Mouse (Mus musculus) adrenal gland, postnatal 36 days (tissue): ENCODE measurements around the gene Acaca. TPM values are rescaled to one million over a fixed set of nuclear protein-coding genes. Genes with fewer than 3 reads are reported as not detected.
"Not testable (repeated sequence)": the region's sequence is repeated elsewhere in the genome, so short reads cannot be mapped to it uniquely, and the experiment has no call there.

Experiments
- DNase-seq, 2 experiments: peaks; one replicate each; pipeline ENCODE4 v3.0.0; 2021; ENCODE audit warnings: mixed read lengths in 1 of 2
- total RNA-seq, 2 experiments: library from RNA; stranded (reverse); gene quantifications; 2 replicates each; pipeline ENCODE4 v1.2.3; 2021

Gene Acaca
- total RNA-seq, 2 experiments from 2014 or later: 441 to 587 TPM

GRCm38 (mm10) chr11:84332860-84333259 is 203.4 kb downstream of the Acaca start:
- no peak for DNase-seq

DNA sequence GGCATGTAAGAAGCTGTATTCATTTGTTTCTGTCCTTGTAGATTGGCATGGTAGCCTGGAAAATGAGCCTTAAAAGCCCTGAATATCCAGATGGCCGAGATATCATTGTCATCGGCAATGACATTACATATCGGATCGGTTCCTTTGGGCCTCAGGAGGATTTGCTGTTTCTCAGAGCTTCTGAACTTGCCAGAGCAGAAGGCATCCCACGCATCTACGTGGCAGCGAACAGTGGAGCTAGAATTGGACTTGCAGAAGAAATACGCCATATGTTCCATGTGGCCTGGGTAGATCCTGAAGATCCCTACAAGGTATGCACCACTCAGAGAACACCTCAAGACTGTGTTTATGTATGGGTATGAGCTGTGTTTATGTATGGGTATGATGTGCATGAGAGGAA is 208.8 kb downstream of the Acaca start:
- DNase-seq: not testable (repeated sequence)

DNA sequence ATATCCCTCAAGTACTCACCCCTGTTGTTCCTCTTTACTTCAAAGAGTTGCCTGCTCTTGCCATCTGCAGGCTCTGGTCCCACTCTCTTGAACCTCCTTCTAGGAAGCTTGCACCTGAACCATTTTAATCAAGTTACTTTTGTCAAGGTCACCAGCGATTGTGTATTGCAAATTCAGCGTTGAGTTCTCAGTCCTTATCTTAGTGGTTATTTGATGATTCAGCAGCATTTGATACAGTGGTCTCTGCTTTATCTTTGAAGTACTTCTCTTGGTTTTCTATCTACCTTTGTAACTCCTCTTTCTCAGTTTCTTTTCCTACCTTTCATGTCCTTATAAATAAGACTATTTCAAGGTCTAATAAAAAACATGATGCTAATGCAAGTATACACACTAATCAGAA is 211.2 kb downstream of the Acaca start:
- DNase-seq: no peak

- DNase-seq: no peak
Observed at GRCm38 (mm10) chr11:84344522-84345236, 215.2 kb downstream of the Acaca start.

DNA sequence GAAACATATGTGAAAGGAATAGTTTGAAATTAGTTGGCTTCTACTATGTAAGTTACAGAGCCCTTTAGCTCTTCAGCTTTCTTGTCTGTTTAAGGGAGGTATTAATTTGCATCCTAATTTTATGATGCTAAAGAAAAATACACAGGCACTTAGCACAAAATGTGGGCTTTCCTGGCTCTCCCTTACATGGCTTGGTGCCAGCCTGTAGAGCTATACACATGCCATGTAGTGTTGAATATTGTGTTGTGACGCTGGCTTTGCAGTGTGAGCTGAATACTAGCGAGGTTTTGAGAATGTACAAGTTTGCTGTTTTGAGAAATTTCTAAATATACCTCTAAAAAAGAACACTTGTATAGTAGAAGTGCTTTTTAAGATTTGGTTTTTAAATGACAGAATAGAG is 218.3 kb downstream of the Acaca start:
- no peak for DNase-seq

- DNase-seq: no peak
Observed at GRCm38 (mm10) chr11:84348843-84349825, 219.7 kb downstream of the Acaca start.

- no peak for DNase-seq
Observed at GRCm38 (mm10) chr11:84351150-84351549, 221.7 kb downstream of the Acaca start.

DNA sequence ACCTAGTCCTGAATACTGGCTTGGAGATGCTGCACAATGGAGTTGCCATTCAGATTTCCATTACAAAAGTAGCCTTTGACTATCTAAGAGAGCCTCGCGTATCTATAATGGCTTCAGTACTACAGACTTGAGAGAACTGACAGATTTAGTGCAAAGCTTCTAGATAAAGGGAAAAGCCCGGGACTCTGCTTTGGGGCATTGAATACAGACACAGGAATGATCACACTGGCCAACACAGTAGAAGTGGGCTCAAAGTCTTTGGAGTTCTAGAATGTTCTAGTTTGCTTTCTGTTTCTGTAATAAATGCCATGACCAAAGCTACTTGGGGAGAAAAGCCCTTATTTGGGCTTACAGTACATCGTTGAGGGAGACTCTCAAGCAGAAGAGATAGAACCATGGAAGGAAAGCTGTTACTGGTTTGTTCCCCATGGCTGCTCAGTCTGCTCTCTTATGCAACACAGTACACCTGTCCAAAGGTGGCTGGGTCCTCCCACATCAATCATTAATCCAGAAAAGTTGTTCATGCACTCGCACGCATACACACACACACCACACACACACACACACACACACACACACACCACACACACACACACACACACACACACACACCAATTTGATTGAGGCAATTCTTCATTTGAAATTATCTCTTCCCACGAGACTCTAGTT is 223.7 kb downstream of the Acaca start:
- DNase-seq: no peak

- no peak for DNase-seq
Observed at GRCm38 (mm10) chr11:84357304-84357703, 227.8 kb downstream of the Acaca start.

- DNase-seq: peak; percentile 6 to 29
Observed at GRCm38 (mm10) chr11:84357771-84358170, 228.3 kb downstream of the Acaca start.

GRCm38 (mm10) chr11:84361551-84361950 is 232.1 kb downstream of the Acaca start:
- no peak for DNase-seq

DNA sequence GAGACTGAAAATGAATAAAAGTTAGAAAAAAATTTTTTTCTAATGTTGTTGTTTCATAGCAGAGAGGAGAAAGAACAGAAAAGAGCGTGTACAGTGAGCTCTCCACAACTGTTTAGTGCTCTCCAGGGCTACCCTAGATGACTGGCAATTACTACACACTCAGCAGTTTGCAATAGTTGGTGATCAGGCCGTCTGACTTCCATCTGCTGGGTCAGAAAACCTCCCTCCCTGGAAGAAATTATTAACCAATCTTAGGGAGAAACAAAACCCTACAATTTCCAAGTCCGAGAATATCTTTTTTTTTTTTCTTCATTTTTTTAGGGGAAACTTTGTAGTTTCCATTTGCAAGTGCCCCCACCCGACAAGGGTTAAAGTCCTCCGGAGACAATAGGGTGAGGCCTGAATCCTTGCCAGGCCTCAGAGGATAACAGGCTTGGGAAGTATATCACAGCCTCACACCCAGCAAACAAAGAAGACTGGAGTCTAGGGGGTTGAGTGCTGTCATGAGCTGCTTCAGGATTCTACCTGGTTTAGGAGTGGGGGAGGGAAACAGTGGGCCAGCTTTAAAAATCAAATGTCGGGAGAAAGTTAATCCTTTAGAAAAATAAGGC is 233.3 kb downstream of the Acaca start:
- DNase-seq: no peak

- no peak for DNase-seq
Observed at GRCm38 (mm10) chr11:84365313-84365712, 235.8 kb downstream of the Acaca start.

DNA sequence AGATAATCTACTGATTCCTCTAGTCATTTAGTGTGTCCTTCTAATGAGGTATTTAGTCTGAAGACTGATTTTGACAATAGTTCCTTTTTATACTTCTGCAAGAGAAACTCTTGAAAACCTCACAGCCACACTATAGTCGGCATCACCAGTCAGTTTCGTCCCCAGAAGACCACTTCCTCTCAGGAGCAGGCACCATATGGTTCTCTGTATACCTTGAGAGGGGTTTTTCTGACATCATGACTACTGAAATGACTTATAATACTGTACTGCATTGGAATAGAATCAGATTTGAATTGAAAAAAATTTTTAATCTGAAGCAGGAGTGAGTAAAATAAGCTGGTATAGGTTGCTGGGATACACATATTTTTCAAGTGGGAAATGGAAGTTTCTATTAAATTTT is 239.4 kb downstream of the Acaca start:
- no peak for DNase-seq

DNA sequence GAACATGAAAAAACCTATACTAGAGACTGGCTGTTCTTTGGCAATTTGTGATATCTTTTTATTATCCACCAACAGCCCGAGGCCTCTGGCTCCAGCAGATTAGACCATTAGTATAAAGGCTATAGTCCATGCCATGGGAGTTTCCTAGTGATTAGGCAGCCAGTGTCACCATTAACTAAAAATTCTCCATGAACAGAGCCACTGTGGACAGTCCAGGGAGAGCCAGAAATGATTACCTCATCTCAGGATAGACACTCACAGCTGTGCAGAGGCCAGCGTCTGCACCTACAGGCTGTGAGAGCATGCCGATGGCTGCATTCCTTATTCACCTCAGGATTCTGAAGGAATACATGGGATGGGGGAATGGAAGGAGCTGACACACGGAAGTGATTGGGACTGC is 243.7 kb downstream of the Acaca start:
- DNase-seq: no peak

- no peak for DNase-seq
Observed at GRCm38 (mm10) chr11:84375951-84376496, 246.6 kb downstream of the Acaca start.

DNA sequence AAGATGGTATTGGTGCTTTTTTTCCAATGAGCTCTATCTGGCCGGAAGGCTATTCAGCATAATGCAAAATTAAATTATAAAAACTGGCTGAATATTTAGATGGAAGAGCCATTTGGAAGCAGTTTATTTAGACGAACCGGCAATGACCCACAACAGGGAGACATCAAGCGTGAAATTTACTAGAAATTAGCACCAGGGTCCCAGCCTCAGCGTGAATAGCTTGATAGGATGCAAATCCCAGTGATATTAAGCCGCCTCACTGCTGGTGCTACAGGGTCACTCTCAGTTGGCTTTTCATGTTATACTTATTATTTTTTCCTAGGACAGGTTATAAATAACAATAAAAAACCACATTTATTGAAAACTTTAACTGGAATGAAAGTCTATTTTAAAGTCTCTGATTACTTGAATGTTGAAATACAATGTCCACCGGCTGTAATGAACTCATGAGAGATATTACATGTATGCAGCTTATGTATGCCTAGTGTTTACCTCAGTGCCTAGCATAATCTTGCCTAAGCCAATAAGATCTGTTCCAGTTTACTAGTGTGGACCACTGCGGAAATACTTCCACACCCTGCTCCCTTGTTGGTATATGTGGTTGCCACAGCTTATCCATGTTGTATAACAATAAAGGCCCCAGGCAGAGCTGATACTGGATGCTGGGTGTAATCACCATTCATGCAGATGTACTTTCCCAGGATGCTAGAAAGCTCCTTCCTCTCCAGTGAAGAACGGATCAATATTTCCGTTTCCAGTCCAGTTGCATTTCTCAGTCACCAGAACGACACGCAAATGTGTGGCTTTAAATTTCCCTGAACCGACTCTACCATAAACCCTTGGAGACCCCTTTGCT is 247.3 kb downstream of the Acaca start:
- no peak for DNase-seq

GRCm38 (mm10) chr11:84382450-84382849 is 253.0 kb downstream of the Acaca start:
- no peak for DNase-seq

GRCm38 (mm10) chr11:84383891-84384290 is 254.4 kb downstream of the Acaca start:
- no peak for DNase-seq

GRCm38 (mm10) chr11:84389332-84389731 is 259.9 kb downstream of the Acaca start:
- DNase-seq: no peak

DNA sequence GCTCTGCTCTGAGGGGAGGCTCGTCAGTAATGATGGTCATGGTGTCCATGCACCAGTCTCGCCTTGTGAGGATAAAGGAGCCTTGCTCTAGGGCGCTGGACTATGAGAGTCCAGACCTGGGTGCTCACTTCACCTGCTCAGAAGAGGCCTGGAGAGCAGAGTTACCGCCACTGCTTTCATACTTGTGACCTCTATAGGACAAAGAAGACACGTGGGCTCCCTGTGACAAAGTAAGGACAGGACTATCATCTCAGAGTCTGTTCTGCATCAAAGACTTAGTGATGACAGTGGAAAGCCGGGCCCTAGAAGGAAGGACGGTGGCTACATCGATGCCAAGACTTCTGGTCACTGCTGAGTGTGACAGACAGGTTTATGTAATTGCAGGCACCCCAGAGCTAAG is 261.7 kb downstream of the Acaca start:
- no peak for DNase-seq
